Mouse (Mus musculus) heart, adult 2 months (tissue): ENCODE measurements around the gene Wdr20. TPM values are rescaled to one million over a fixed set of nuclear protein-coding genes. Genes with fewer than 3 reads are reported as not detected.

Experiments used
- DNase-seq, 2 experiments: peaks; one replicate each; pipeline ENCODE4 v3.0.0; 2021
- H3K27ac ChIP-seq: fragments of 200-600 bp; 2 replicates; pipeline ENCODE4 v1.8.1; 2022
- H3K27me3 ChIP-seq: fragments of 200-500 bp; 2 replicates; pipeline ENCODE4 v1.6.1; 2012; ENCODE audit warnings: mild to moderate bottlenecking, low read length, inconsistent platforms, mixed read lengths; ENCODE audit not compliant: control insufficient read depth, insufficient read depth
- H3K36me3 ChIP-seq: fragments of 200-500 bp; 2 replicates; pipeline ENCODE4 v1.6.1; 2012; ENCODE audit warnings: low read length, inconsistent platforms; ENCODE audit not compliant: control insufficient read depth, insufficient read depth
- H3K4me1 ChIP-seq: fragments of 200-500 bp; 2 replicates; pipeline ENCODE4 v1.6.1; 2011; ENCODE audit warnings: low read length; ENCODE audit not compliant: control insufficient read depth, insufficient read depth
- H3K4me3 ChIP-seq: fragments of 200-600 bp; 2 replicates; pipeline ENCODE4 v1.8.1; 2022
- H3K79me2 ChIP-seq: fragments of 200-500 bp; replicated peaks from 2 replicates; pipeline ENCODE4 v1.6.1; 2012; ENCODE audit warnings: mild to moderate bottlenecking, inconsistent platforms, low read length, moderate library complexity, mixed read lengths; ENCODE audit not compliant: control insufficient read depth, insufficient read depth
- H3K9ac ChIP-seq: fragments of 200-500 bp; 2 replicates; pipeline ENCODE4 v1.6.1; 2012; ENCODE audit warnings: low read depth, mild to moderate bottlenecking, control low read depth, inconsistent platforms, low read length, mixed read lengths
- CTCF ChIP-seq: fragments of 200-600 bp; IDR thresholded peaks from 2 replicates; pipeline ENCODE4 v1.8.1; 2022; ENCODE audit warnings: antibody characterized with exemption, mild to moderate bottlenecking, moderate library complexity
- EP300 ChIP-seq: fragments of 200-500 bp; IDR thresholded peaks from 2 replicates; pipeline ENCODE4 v1.6.1; 2011; ENCODE audit warnings: low read depth, low read length, control low read depth; ENCODE audit not compliant: insufficient read depth
- POLR2A ChIP-seq: fragments of 200-500 bp; IDR thresholded peaks from 2 replicates; pipeline ENCODE4 v1.6.1; 2011; ENCODE audit warnings: mild to moderate bottlenecking, low read depth, low read length, control low read depth; ENCODE audit not compliant: insufficient read depth
- WGBS: fragments of 180-500 bp; shearing (Covaris S2); methylation state at CpG from one replicate; pipeline ENCODE4 v1.1.7; 2018; 5-methylcytosine and 5-hydroxymethylcytosine counted together
- intact Hi-C: fragments of 180-260 bp; cut with DNase I; formaldehyde crosslinking; loops from one replicate; pipeline ENCODE4 v1.15.1; 2025
- polyA plus RNA-seq: library from polyadenylated mRNA; depleted of rRNA; stranded (reverse); fragments of >200 nt; gene quantifications from 2 replicates; pipeline ENCODE4 v1.2.3, GENCODE M21; 2012
- total RNA-seq, 2 experiments: library from RNA; stranded (reverse); gene quantifications; 2 replicates each; pipeline ENCODE4 v1.2.3; 2021

The Wdr20 gene
- total and polyA plus RNA-seq, 3 experiments: 14.5 to 30.9 (median 28.6) TPM

- Histone ChIP-seq H3K4me1 (no peaks in the 10 kb centered on the region), H3K36me3 (no peaks in the 10 kb centered on the region), H3K9ac (no peak overlapping the region), H3K27ac (no peak overlapping the region), H3K79me2 (no peaks in the 10 kb centered on the region), H3K4me3 (no peak overlapping the region), H3K27me3 (no peaks in the 10 kb centered on the region)
- no peak for DNase-seq
- intact Hi-C loops: no loop called here
- 65% methylated on average over 7 of the region's 7 CpGs for WGBS
- TF ChIP-seq POLR2A (no peak), CTCF (no peak), EP300 (no peak)
Observed at GRCm38 (mm10) chr12:110822366-110822765, 84.6 kb downstream of the Wdr20 start.

- no peaks in the 10 kb centered on the region for H3K36me3 ChIP-seq
- H3K4me3 ChIP-seq: no peak overlapping the region
- H3K27me3 ChIP-seq: no peaks in the 10 kb centered on the region
- no peak for DNase-seq
- H3K79me2 ChIP-seq: no peaks in the 10 kb centered on the region
- no peaks in the 10 kb centered on the region for H3K4me1 ChIP-seq
- intact Hi-C loops: no loop called here
- 92% methylated on average over 4 of the region's 4 CpGs for WGBS
- no peak overlapping the region for H3K27ac ChIP-seq
- no peak for TF ChIP-seq CTCF
- TF ChIP-seq POLR2A: no peak
- no peak for TF ChIP-seq EP300
- no peak overlapping the region for H3K9ac ChIP-seq
Observed at GRCm38 (mm10) chr12:110828908-110829307, 91.2 kb downstream of the Wdr20 start.

GRCm38 (mm10) chr12:110830293-110831024, 92.7 kb downstream of the Wdr20 start:
- H3K79me2 ChIP-seq: no peaks in the 10 kb centered on the region
- no peak for TF ChIP-seq EP300
- TF ChIP-seq CTCF: no peak
- no peak for TF ChIP-seq POLR2A
- H3K4me1 ChIP-seq: no peaks in the 10 kb centered on the region
- 81% methylated on average over 10 of the region's 11 CpGs for WGBS
- H3K27ac ChIP-seq: no peak overlapping the region
- H3K36me3 ChIP-seq: no peaks in the 10 kb centered on the region
- intact Hi-C loops: no loop called here
- no peak overlapping the region for H3K9ac ChIP-seq
- no peak for DNase-seq
- no peak overlapping the region for H3K4me3 ChIP-seq
- no peaks in the 10 kb centered on the region for H3K27me3 ChIP-seq

GRCm38 (mm10) chr12:110835182-110835581, 97.4 kb downstream of the Wdr20 start:
- Histone ChIP-seq H3K4me1 (no peaks in the 10 kb centered on the region), H3K36me3 (no peaks in the 10 kb centered on the region), H3K4me3 (no peak overlapping the region), H3K79me2 (no peaks in the 10 kb centered on the region), H3K9ac (no peak overlapping the region), H3K27ac (no peak overlapping the region), H3K27me3 (no peaks in the 10 kb centered on the region)
- intact Hi-C loops: no loop called here
- TF ChIP-seq CTCF (no peak), POLR2A (no peak), EP300 (no peak)
- 96% methylated on average over 3 of the region's 3 CpGs for WGBS
- DNase-seq: no peak

GRCm38 (mm10) chr12:110836729-110837128, 99.0 kb downstream of the Wdr20 start:
- Histone ChIP-seq H3K4me3 (no peak overlapping the region), H3K9ac (no peak overlapping the region), H3K79me2 (no peaks in the 10 kb centered on the region), H3K27ac (no peak overlapping the region), H3K27me3 (no peaks in the 10 kb centered on the region), H3K36me3 (no peaks in the 10 kb centered on the region), H3K4me1 (no peaks in the 10 kb centered on the region)
- TF ChIP-seq POLR2A (no peak), CTCF (no peak), EP300 (no peak)
- intact Hi-C loops: no loop called here
- no peak for DNase-seq
- WGBS: 56% methylated on average over 6 of the region's 6 CpGs

- Histone ChIP-seq H3K27me3 (no peaks in the 10 kb centered on the region), H3K79me2 (no peaks in the 10 kb centered on the region), H3K4me3 (no peak overlapping the region), H3K4me1 (no peaks in the 10 kb centered on the region), H3K27ac (no peak overlapping the region), H3K36me3 (no peaks in the 10 kb centered on the region), H3K9ac (no peak overlapping the region)
- intact Hi-C loops: no loop called here
- DNase-seq: no peak
- no peak for TF ChIP-seq CTCF
- TF ChIP-seq POLR2A: no peak
- TF ChIP-seq EP300: no peak
- 41% methylated on average over 5 of the region's 5 CpGs for WGBS
Observed at GRCm38 (mm10) chr12:110837192-110837841, 99.6 kb downstream of the Wdr20 start.
